Comparison of ENCODE assay signal across 8 mouse cellular contexts in genomic region chr16:30512375-30513049, GRCm38 (mm10). TPM values are rescaled to one million over a fixed set of nuclear protein-coding genes. Genes with fewer than 3 reads are reported as not detected.
DNase-seq lines count a peak whose midpoint lies in the region; ATAC-seq and TF ChIP-seq lines count a peak whose summit lies in the region.

No protein-coding gene starts in this region.

- H3K27me3 ChIP-seq in CH12.LX (replicated peaks), result peaks cover 3% of the 10 kb centered on the region
- no peaks in the 10 kb centered on the region for H3K27me3 ChIP-seq in embryonic facial prominence, embryonic 15.5 days
- H3K27me3 ChIP-seq in midbrain, embryonic 13.5 days, result no peaks in the 10 kb centered on the region

- peak overlapping the region; percentile 44 for H3K4me2 ChIP-seq in CH12.LX (ENCODE audit: insufficient read depth, low read depth, poor library complexity, severe bottlenecking)
- no peak overlapping the region for H3K4me2 ChIP-seq in embryonic facial prominence, embryonic 15.5 days (replicated peaks)
- H3K4me2 ChIP-seq in midbrain, embryonic 13.5 days (replicated peaks), result no peak overlapping the region

- H3K4me1 ChIP-seq in CH12.LX (ENCODE audit: control insufficient read depth in 1 of 2, insufficient read depth in 2 of 2), result peaks cover 5 to 24% of the 10 kb centered on the region in 2 experiments
- H3K4me1 ChIP-seq in embryonic facial prominence, embryonic 15.5 days, result peaks cover 29% of the 10 kb centered on the region
- peaks cover 29% of the 10 kb centered on the region for H3K4me1 ChIP-seq in midbrain, embryonic 13.5 days (replicated peaks)

- 0 out of 2 replicates have a peak overlapping the region, but pooled peaks have one; percentile 2 for H3K9ac ChIP-seq in CH12.LX (ENCODE audit: insufficient read depth, low read depth)
- H3K9ac ChIP-seq in embryonic facial prominence, embryonic 15.5 days, result no peak overlapping the region
- no peak overlapping the region for H3K9ac ChIP-seq in midbrain, embryonic 13.5 days (replicated peaks)

- no peak for TF ChIP-seq POLR2A in CH12.LX (IDR thresholded peaks at IDR 0.05; ENCODE audit: low read depth, low read length)

- TF ChIP-seq RAD21 in CH12.LX (IDR thresholded peaks at IDR 0.05; ENCODE audit: low read depth, low read length), result no peak

- dilution Hi-C loops in CH12.LX (cut with MboI; ENCODE audit: extremely low pct_ligation_motif_present, extremely low pct_unique_long_range_greater_than_20kb, low sequenced_read_pairs), result no loop called here

- TF ChIP-seq CTCF in CH12.LX (conservative IDR thresholded peaks at IDR 0.05 in 1 of 2, IDR thresholded peaks at IDR 0.05 in 1 of 2; ENCODE audit: low read depth in 2 of 2, low read length in 2 of 2), result no peak

- peak; percentile 95 for DNase-seq in 3T3-L1 (ENCODE audit: low read depth, low spot score)
- no peak for DNase-seq in CH12.LX (ENCODE audit: extremely low read depth)
- DNase-seq in kidney, postnatal 36 days, result peak; percentile 84 to 89
- no peak for DNase-seq in cerebellum, postnatal 10 days
- no peak for DNase-seq in thymus, postnatal 25 days
- DNase-seq in testis, postnatal 14 days (ENCODE audit: low spot score), result no peak

- H3K9me3 ChIP-seq in CH12.LX (replicated peaks; ENCODE audit: low read length), result peaks cover 6% of the 10 kb centered on the region
- H3K9me3 ChIP-seq in embryonic facial prominence, embryonic 15.5 days (replicated peaks), result no peaks in the 10 kb centered on the region
- H3K9me3 ChIP-seq in midbrain, embryonic 13.5 days, result no peaks in the 10 kb centered on the region

- 34% methylated on average over 8 of the region's 8 CpGs for WGBS in embryonic facial prominence, embryonic 15.5 days
- WGBS in midbrain, embryonic 13.5 days, result 55% methylated on average over 8 of the region's 8 CpGs

- no peak for TF ChIP-seq EP300 in CH12.LX (IDR thresholded peaks at IDR 0.05; ENCODE audit: low read length)

- ATAC-seq in embryonic facial prominence, embryonic 15.5 days (ENCODE audit: insufficient number of reproducible peaks, low FRiP score, low TSS enrichment, low read depth), result peak; percentile 40
- ATAC-seq in midbrain, embryonic 13.5 days, result no peak

- no peaks in the 10 kb centered on the region for H3K36me3 ChIP-seq in CH12.LX (replicated peaks in 1 of 2; ENCODE audit: control insufficient read depth in 1 of 2, insufficient read depth in 1 of 2, low read length in 1 of 2)
- H3K36me3 ChIP-seq in embryonic facial prominence, embryonic 15.5 days, result no peaks in the 10 kb centered on the region; the same call in 1 of the 2 replicates
- peaks cover 37% of the 10 kb centered on the region for H3K36me3 ChIP-seq in midbrain, embryonic 13.5 days

- H3K79me2 ChIP-seq in CH12.LX (replicated peaks; ENCODE audit: control insufficient read depth, extremely low read depth, insufficient read depth, poor library complexity, severe bottlenecking), result no peaks in the 10 kb centered on the region

- in situ Hi-C loops in CH12.LX (cut with MboI; ENCODE audit: low pct_ligation_motif_present, low pct_unique_long_range_greater_than_20kb, low sequenced_read_pairs), result loop anchor here (5.0 kb wide), 1 partner anchor 135 kb away; no protein-coding TSS in a partner anchor

- peak overlapping the region in 1 of 3 experiments; percentile 7 for H3K4me3 ChIP-seq in CH12.LX (replicated peaks in 1 of 3; ENCODE audit: low read depth in 2 of 3, low read length in 2 of 3, poor library complexity in 1 of 3)
- H3K4me3 ChIP-seq in embryonic facial prominence, embryonic 15.5 days (replicated peaks), result no peak overlapping the region
- H3K4me3 ChIP-seq in midbrain, embryonic 13.5 days (replicated peaks), result no peak overlapping the region

- H3K27ac ChIP-seq in CH12.LX (ENCODE audit: insufficient read depth, low read depth), result no peak overlapping the region
- no peak overlapping the region; the same call in 1 of the 2 replicates for H3K27ac ChIP-seq in embryonic facial prominence, embryonic 15.5 days (replicated peaks)
- no peak overlapping the region for H3K27ac ChIP-seq in midbrain, embryonic 13.5 days

TF ChIP-seq in CH12.LX, 34 proteins besides CTCF, POLR2A, EP300 and RAD21:
- TF ChIP-seq JUN (IDR thresholded peaks at IDR 0.05; ENCODE audit: insufficient read depth, low read depth, low read length) (no peak), TBP (conservative IDR thresholded peaks at IDR 0.05; ENCODE audit: low read depth, low read length) (peak; percentile 77), SIN3A (IDR thresholded peaks at IDR 0.05; ENCODE audit: low read length) (no peak)
TF ChIP-seq in CH12.LX: peak in this region for 1.

RNA-seq across cellular contexts. Expression of gene Tmem44, which starts 38.1 kb away (rescaled TPM):
- total RNA-seq in CH12.LX (2012; rRNA removed) (0.38 and 0.51 TPM in 2 replicates), CH12.LX (2014; rRNA removed) (0.07 and 0.16 TPM in 2 replicates)
- polyA plus RNA-seq in CH12.LX (2012; ENCODE audit: insufficient read length, low read depth), result 0.70 and 0.78 TPM in 2 replicates
- polyA plus RNA-seq in embryonic facial prominence, embryonic 15.5 days (2015; fragmentation: Nextera tagmentation; extraction: Ambion mirVana), result 18.6 and 19.1 TPM in 2 replicates
- polyA plus RNA-seq in midbrain, embryonic 13.5 days (2015; fragmentation: Nextera tagmentation; extraction: Ambion mirVana), result 70.9 and 73.1 TPM in 2 replicates

Comparison
In these comparisons a context has a peak if more than half of its experiments do, and no peak if none do; other contexts are left out.
1. DNase-seq: peak in 3T3-L1 (single experiment) and kidney, postnatal 36 days (2 of 2); none in CH12.LX (single experiment), cerebellum, postnatal 10 days (0 of 2), thymus, postnatal 25 days (single experiment) and testis, postnatal 14 days (single experiment).
2. RNA of gene Tmem44, which starts 38.1 kb away (polyA plus RNA-seq): 70.9 to 73.1 TPM in midbrain, embryonic 13.5 days and 18.6 to 19.1 TPM in embryonic facial prominence, embryonic 15.5 days; 0.70 to 0.78 TPM in CH12.LX; every median in the first group is over 10 times any median in the second.